Mouse (Mus musculus): ENCODE results near the gene Prph2.

Gene Prph2

GRCm38 (mm10) chr17:46890843-46891594 lies 19.2 kb upstream of the Prph2 start:
- no peak for DNase-seq (ENCODE audit: low spot score)

GRCm38 (mm10) chr17:46895426-46895825 lies 14.8 kb upstream of the Prph2 start:
- no peak for DNase-seq (ENCODE audit: low spot score)

GRCm38 (mm10) chr17:46897221-46897950 lies 12.9 kb upstream of the Prph2 start:
- no peak for DNase-seq (ENCODE audit: low spot score)

GRCm38 (mm10) chr17:46900941-46901340 lies 9.3 kb upstream of the Prph2 start:
- no peak for DNase-seq (ENCODE audit: low spot score)

GRCm38 (mm10) chr17:46903876-46904490 lies 6.3 kb upstream of the Prph2 start:
- DNase-seq (ENCODE audit: low spot score), result peak; percentile 72

GRCm38 (mm10) chr17:46912331-46912730 lies 2.1 kb downstream of the Prph2 start:
- no peak for DNase-seq (ENCODE audit: low spot score)

GRCm38 (mm10) chr17:46915129-46915528 lies 4.9 kb downstream of the Prph2 start:
- DNase-seq (ENCODE audit: low spot score), result no peak

GRCm38 (mm10) chr17:46918951-46919350 lies 8.7 kb downstream of the Prph2 start:
- no peak for DNase-seq (ENCODE audit: low spot score)

GRCm38 (mm10) chr17:46920855-46921254 lies 10.6 kb downstream of the Prph2 start:
- DNase-seq (ENCODE audit: low spot score), result no peak

GRCm38 (mm10) chr17:46926192-46926591 lies 15.9 kb downstream of the Prph2 start:
- no peak for DNase-seq (ENCODE audit: low spot score)

- DNase-seq (ENCODE audit: low spot score), result no peak
These were observed 16.7 kb downstream of the Prph2 start for GRCm38 (mm10) chr17:46926941-46927340.

GRCm38 (mm10) chr17:46927781-46928180 lies 17.5 kb downstream of the Prph2 start:
- DNase-seq (ENCODE audit: low spot score), result no peak

GRCm38 (mm10) chr17:46929277-46929676 lies 19.0 kb downstream of the Prph2 start:
- no peak for DNase-seq (ENCODE audit: low spot score)

GRCm38 (mm10) chr17:46929897-46930296 lies 19.6 kb downstream of the Prph2 start:
- DNase-seq (ENCODE audit: low spot score), result no peak

- DNase-seq (ENCODE audit: low spot score), result peak; percentile 27
These were observed 22.7 kb downstream of the Prph2 start for GRCm38 (mm10) chr17:46932961-46933360.

GRCm38 (mm10) chr17:46933557-46934348 lies 23.5 kb downstream of the Prph2 start:
- DNase-seq (ENCODE audit: low spot score), result peak; percentile 40

GRCm38 (mm10) chr17:46940461-46940860 lies 30.2 kb downstream of the Prph2 start:
- no peak for DNase-seq (ENCODE audit: low spot score)

- no peak for DNase-seq (ENCODE audit: low spot score)
These were observed 32.2 kb downstream of the Prph2 start for GRCm38 (mm10) chr17:46942421-46942820.

GRCm38 (mm10) chr17:46946276-46946675 lies 36.0 kb downstream of the Prph2 start:
- no peak for DNase-seq (ENCODE audit: low spot score)

GRCm38 (mm10) chr17:46958045-46958444 lies 47.8 kb downstream of the Prph2 start:
- no peak for DNase-seq (ENCODE audit: low spot score)

GRCm38 (mm10) chr17:46960216-46960615 lies 50.0 kb downstream of the Prph2 start:
- DNase-seq (ENCODE audit: low spot score), result no peak

GRCm38 (mm10) chr17:46962153-46962552 lies 51.9 kb downstream of the Prph2 start:
- DNase-seq (ENCODE audit: low spot score), result no peak
